Mouse (Mus musculus) lung, postnatal 0 days (tissue): Measurements from ENCODE around the gene Mapt. TPM values are rescaled to one million over a fixed set of nuclear protein-coding genes. Genes with fewer than 3 reads are reported as not detected.

Experiments used
- ATAC-seq: fragments of 200-750 bp; cut with Nextera tagmentation; 2 replicates; pipeline ENCODE4 v1.8.0; 2017; ENCODE audit warnings: moderate library complexity
- DNase-seq: peaks from one replicate; pipeline ENCODE4 v3.0.0-alpha.2; 2016; ENCODE audit warnings: low spot score
- H3K27ac ChIP-seq: fragments of 300-500 bp; sonication (generic); 2 replicates; pipeline ENCODE4 v1.5.1; 2014; ENCODE audit warnings: antibody characterized with exemption, mild to moderate bottlenecking, low read length, mixed read lengths
- H3K27me3 ChIP-seq: fragments of 300-500 bp; sonication (generic); replicated peaks from 2 replicates; pipeline ENCODE4 v1.6.1; 2014; ENCODE audit warnings: low read length, mixed read lengths; ENCODE audit not compliant: insufficient read depth
- H3K36me3 ChIP-seq: fragments of 300-500 bp; sonication (generic); 2 replicates; pipeline ENCODE4 v1.6.1; 2014; ENCODE audit warnings: low read length, mixed read lengths; ENCODE audit not compliant: insufficient read depth
- H3K4me1 ChIP-seq: fragments of 300-500 bp; sonication (generic); 2 replicates; pipeline ENCODE4 v1.6.1; 2014; ENCODE audit warnings: antibody characterized with exemption, low read depth, low read length, mixed read lengths; ENCODE audit not compliant: insufficient read depth
- H3K4me2 ChIP-seq: fragments of 300-500 bp; sonication (generic); replicated peaks from 2 replicates; pipeline ENCODE4 v1.6.1; 2014; ENCODE audit warnings: low read depth, mild to moderate bottlenecking, low read length, moderate library complexity, mixed read lengths
- H3K4me3 ChIP-seq: fragments of 300-500 bp; sonication (generic); 2 replicates; pipeline ENCODE4 v1.5.1; 2014; ENCODE audit warnings: low read depth, low read length
- H3K9ac ChIP-seq: fragments of 300-500 bp; sonication (generic); replicated peaks from 2 replicates; pipeline ENCODE4 v1.6.1; 2014; ENCODE audit warnings: low read depth, mild to moderate bottlenecking
- H3K9me3 ChIP-seq: fragments of 300-500 bp; sonication (generic); 2 replicates; pipeline ENCODE4 v1.6.1; 2016; ENCODE audit warnings: low read length, mixed read lengths
- CTCF ChIP-seq: IDR thresholded peaks from 2 replicates; pipeline ENCODE4 v1.5.1; 2016; ENCODE audit warnings: antibody characterized with exemption, mild to moderate bottlenecking
- EP300 ChIP-seq: IDR thresholded peaks from 2 replicates; pipeline ENCODE4 v1.6.1; 2016; ENCODE audit warnings: antibody characterized with exemption, mild to moderate bottlenecking, control low read depth
- WGBS: fragments of 180-500 bp; shearing (Covaris S2); extraction: QIAGEN DNeasy Blood & Tissue Kit; methylation state at CpG from one replicate; pipeline ENCODE4 v1.1.7; 2014; 5-methylcytosine and 5-hydroxymethylcytosine counted together
- polyA plus RNA-seq: library from polyadenylated mRNA; unstranded; fragments of >200 nt; fragmentation: Nextera tagmentation; extraction: Ambion mirVana; gene quantifications from 2 replicates; pipeline ENCODE4 v1.2.1, GENCODE M21; 2015

The Mapt gene
- polyA plus RNA-seq, 1 experiment from 2014 or later = 15.9 TPM

DNA sequence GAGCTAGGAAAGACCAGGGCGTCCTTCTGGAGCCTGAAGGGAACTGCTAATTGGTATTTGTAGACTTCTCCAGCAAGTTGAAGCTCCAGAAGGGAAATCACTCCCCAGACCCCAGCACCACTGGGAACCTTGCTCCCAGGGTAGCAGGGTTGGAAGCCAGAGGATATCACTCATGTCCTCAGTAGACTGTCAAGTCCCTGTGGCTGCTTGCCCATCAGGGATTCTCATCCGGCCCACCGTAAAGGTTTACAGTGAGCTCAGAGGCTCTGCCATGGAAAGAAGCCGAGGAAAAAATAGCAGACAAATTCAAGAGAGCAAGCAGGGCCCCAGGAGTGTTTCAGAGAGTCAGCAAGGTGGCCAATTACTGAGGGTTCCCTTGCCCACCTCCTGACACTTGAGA lies 47.9 kb downstream of the Mapt start:
- Histone ChIP-seq H3K27ac (no peak overlapping the region), H3K36me3 (no peaks in the 10 kb centered on the region), H3K4me2 (no peak overlapping the region), H3K9ac (no peak overlapping the region), H3K4me1 (no peaks in the 10 kb centered on the region), H3K9me3 (no peaks in the 10 kb centered on the region), H3K4me3 (no peak overlapping the region), H3K27me3 (no peaks in the 10 kb centered on the region)
- TF ChIP-seq CTCF (no peak), EP300 (no peak)
- 55% methylated on average over 4 of the region's 4 CpGs for WGBS
- ATAC-seq = no peak
- no peak for DNase-seq

DNA sequence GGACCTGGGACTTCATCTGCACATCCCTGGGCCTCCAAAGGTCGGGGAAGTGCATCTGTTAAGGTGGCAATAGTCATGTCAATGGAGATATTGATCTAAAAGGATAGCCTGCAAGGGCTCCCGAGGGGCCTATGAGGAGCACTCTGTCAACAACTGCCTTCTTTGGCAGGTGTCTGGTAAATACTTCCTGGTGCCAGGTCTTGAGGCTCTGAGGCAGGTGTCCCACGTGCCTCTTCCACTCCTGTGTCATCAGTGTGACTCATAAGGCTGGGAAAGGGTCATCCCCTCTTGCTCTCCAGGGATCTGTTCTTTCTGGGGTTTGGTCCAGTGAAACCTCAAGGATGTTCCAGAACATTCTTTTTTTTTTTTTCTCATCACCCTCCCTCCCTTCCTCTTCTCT lies 48.3 kb downstream of the Mapt start:
- no peak for ATAC-seq
- H3K36me3 ChIP-seq = no peaks in the 10 kb centered on the region
- H3K4me2 ChIP-seq = no peak overlapping the region
- no peaks in the 10 kb centered on the region for H3K9me3 ChIP-seq
- no peak for DNase-seq
- no peak overlapping the region for H3K27ac ChIP-seq
- no peak overlapping the region for H3K9ac ChIP-seq
- no peak overlapping the region for H3K4me3 ChIP-seq
- H3K27me3 ChIP-seq = no peaks in the 10 kb centered on the region
- 36% methylated on average over 3 of the region's 3 CpGs for WGBS
- no peaks in the 10 kb centered on the region for H3K4me1 ChIP-seq
- TF ChIP-seq CTCF (no peak), EP300 (no peak)

DNA sequence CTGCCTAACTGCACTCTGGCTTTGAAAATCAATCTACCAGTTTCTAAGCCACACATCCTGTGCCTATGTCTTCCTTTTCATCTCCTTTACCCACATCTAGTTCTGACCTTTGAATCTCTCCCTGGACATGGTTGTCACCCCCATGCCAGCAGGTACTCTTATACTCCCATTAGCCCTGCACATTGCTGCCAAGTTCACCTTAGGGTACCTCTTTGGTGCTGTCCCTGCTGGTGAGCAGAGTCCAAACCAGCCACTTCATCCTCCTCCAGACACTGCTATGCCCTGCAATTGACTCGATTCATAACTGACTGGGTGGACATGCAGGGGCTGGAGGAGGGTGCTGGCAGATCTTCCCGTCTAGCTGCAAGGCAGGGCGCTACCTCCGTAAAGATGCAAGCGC lies 50.3 kb downstream of the Mapt start:
- 78% methylated on average over 5 of the region's 5 CpGs for WGBS
- TF ChIP-seq EP300 (no peak), CTCF (no peak)
- Histone ChIP-seq H3K27me3 (no peaks in the 10 kb centered on the region), H3K4me1 (no peaks in the 10 kb centered on the region), H3K4me3 (no peak overlapping the region), H3K27ac (no peak overlapping the region), H3K4me2 (no peak overlapping the region), H3K9me3 (no peaks in the 10 kb centered on the region), H3K9ac (no peak overlapping the region), H3K36me3 (no peaks in the 10 kb centered on the region)
- DNase-seq = no peak
- no peak for ATAC-seq

DNA sequence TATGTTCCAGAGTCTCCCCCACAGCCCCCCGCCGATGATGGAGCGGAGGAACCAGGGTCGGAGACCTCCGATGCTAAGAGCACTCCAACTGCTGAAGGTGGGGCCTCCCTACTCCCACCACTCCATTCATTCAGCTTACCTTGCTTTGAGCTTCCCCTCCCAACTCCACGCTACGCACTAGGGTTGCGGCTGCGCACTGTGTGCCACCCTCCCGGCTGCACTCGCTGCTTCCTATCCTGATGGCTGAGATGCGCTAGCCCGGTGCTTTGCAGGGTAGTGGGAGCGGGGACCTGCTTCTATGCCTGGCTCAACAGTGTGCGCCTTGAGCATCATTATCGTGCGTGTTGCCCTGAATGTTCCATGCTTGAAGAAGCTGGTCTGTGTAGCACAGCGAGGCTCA lies 55.9 kb downstream of the Mapt start:
- H3K9ac ChIP-seq = no peak overlapping the region
- ATAC-seq = no peak
- 93% methylated on average over 18 of the region's 18 CpGs for WGBS
- H3K36me3 ChIP-seq = no peaks in the 10 kb centered on the region
- no peak overlapping the region for H3K4me2 ChIP-seq
- H3K27me3 ChIP-seq = no peaks in the 10 kb centered on the region
- no peak for DNase-seq
- H3K27ac ChIP-seq = no peak overlapping the region
- H3K4me1 ChIP-seq = no peaks in the 10 kb centered on the region
- no peak overlapping the region for H3K4me3 ChIP-seq
- TF ChIP-seq EP300 = no peak
- no peak for TF ChIP-seq CTCF
- no peaks in the 10 kb centered on the region for H3K9me3 ChIP-seq

DNA sequence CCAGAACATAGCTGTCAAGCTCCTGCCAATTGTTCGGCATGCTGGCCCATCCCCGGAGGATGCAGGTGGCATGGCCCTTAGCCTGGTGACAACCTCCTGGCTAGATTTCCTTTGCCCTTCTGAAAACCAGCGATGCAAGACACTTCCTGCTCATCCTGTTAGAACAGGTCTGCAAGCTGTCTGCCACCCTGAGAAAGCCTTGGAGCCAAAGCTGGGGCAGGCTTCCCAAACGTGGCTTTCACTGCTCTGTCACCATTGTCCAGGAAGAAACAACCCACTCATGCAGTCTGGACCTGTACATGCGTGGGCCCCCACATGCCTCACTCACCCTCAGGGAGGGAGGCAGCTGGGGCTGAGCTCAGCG lies 57.6 kb downstream of the Mapt start:
- Histone ChIP-seq H3K27me3 (no peaks in the 10 kb centered on the region), H3K36me3 (no peaks in the 10 kb centered on the region), H3K4me1 (no peaks in the 10 kb centered on the region), H3K27ac (peak overlapping the region; percentile 73), H3K4me2 (no peak overlapping the region), H3K4me3 (no peak overlapping the region), H3K9ac (no peak overlapping the region), H3K9me3 (no peaks in the 10 kb centered on the region)
- DNase-seq (no peak), ATAC-seq (no peak)
- no peak for TF ChIP-seq EP300
- 45% methylated on average over 6 of the region's 6 CpGs for WGBS

DNA sequence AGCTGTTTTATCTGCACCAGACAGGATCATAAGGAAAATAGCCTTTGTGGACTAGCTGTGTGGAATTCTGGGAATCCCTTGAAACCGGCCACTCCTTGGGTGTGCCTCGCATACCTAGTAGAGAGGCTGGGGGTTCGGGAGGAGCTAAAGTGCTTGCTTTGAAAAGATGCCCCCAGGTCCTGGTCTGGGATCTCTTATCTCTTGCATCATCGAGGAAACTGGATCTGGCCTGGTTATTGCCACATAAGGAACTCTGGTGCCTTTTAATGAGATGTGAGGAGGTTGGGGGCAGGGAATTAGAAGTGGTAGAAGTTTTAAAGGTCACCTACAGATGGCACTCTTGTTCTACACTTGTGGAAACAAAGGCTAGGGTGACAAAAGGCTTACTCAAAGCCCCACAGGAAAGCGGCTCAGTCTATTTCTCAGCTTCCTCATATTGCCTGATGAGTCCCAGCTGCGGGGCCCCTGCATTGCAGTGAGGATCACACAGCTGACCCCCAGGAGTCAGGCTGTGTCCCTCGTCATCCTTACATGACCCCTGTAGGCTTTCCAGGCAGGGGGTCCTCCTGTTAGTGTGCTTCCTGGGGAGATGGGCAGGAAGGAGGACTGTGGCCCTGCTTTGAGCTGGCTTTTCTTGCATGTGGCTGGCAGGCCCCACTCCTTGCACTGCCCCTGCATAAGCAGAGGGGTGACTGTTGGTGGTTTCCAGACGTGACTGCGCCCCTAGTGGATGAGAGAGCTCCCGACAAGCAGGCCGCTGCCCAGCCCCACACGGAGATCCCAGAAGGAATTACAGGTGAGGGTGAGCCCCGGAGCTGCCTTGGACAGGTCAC lies 58.2 kb downstream of the Mapt start:
- Histone ChIP-seq H3K9ac (no peak overlapping the region), H3K27me3 (no peaks in the 10 kb centered on the region), H3K4me2 (no peak overlapping the region), H3K4me3 (no peak overlapping the region), H3K36me3 (no peaks in the 10 kb centered on the region), H3K9me3 (no peaks in the 10 kb centered on the region), H3K4me1 (no peaks in the 10 kb centered on the region), H3K27ac (peak overlapping the region; percentile 73)
- TF ChIP-seq EP300 (peak; percentile 65), CTCF (peak; percentile 85)
- peak; percentile 86 for DNase-seq
- WGBS = 23% methylated on average over 13 of the region's 13 CpGs
- ATAC-seq = peak; percentile 82
